Mouse (Mus musculus) 416B (cell line): ENCODE measurements around the gene B4galnt3.

Experiments
- DNase-seq: peaks from one replicate; pipeline ENCODE4 v3.0.0; 2011; ENCODE audit warnings: low read depth

The B4galnt3 gene

DNA sequence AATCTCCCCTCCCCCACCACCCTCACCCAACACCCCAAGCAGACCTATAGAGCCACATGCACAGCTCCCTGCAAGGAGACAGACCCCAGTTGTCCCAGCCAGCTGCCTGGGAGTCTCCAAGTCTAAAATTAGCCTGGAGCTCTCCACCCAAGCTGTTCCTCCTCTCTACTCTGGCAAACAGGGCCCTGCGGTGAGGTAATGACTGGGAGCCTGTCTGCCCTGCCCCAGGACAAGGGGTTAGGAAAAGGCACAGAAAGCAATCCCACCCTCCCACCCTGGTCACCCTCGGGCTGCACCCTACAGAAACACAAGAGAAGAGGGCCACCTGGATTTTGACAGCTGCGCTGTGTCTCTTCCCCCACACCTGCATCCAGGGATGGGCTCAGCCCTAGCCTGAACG lies 19.5 kb downstream of the B4galnt3 start:
- no peak for DNase-seq

DNA sequence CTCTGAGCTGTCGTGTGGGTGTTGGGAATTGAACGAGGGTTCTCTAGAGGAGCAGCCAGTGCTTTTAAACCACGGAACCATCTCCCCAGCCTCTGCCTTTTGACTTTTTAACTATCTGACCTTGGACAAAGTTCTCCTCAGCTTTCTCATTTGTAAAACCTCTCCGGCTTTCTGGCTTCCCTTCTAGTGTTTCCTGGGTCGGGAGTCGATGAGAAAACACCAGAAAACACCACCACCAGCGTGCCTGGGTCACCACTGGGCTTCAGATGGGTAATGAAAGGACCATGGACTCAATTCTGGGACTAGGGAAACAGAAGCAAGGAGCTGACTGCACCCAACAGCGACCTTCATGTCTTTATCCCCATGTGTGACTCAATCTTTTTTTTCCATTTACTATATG lies 20.2 kb downstream of the B4galnt3 start:
- no peak for DNase-seq

DNA sequence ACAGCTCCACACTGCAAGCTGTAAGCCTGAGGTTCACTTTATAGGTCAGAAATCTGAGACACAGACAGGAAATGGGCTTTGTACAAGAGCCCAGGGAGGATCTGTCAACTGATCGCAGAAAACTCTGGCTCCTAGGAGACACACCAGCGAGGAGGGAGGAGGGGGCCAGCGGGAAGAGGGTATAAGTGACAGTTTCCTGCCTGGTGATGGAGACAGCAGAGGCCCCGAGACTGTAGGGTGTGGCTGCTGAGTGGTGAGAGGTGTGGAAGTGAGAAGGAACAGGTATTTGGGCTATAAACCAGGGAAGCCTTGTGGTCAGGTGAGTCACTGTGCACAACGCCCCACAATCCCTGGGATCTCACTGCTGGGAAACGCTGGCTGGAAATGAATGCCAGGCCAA lies 30.2 kb downstream of the B4galnt3 start:
- peak; percentile 10 for DNase-seq

DNA sequence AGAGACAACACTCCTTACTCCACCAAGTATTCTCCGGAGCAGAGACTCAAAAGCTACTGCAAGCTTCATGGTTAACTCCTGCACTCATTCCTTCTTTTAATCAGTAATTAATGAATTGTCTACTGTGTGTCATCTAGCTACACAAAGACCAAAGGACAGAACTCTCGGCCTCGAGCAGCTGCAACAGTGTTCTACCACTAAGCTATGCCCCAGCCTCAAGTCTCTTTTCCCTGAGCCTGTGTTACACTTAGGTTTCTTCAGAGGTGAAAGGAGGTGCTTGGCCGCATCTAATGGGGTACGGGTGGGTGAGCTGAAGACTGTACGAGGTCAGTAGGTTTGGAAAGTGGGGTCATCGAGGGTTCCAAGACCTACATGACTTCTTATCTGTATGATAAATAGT lies 30.8 kb downstream of the B4galnt3 start:
- DNase-seq, result no peak

DNA sequence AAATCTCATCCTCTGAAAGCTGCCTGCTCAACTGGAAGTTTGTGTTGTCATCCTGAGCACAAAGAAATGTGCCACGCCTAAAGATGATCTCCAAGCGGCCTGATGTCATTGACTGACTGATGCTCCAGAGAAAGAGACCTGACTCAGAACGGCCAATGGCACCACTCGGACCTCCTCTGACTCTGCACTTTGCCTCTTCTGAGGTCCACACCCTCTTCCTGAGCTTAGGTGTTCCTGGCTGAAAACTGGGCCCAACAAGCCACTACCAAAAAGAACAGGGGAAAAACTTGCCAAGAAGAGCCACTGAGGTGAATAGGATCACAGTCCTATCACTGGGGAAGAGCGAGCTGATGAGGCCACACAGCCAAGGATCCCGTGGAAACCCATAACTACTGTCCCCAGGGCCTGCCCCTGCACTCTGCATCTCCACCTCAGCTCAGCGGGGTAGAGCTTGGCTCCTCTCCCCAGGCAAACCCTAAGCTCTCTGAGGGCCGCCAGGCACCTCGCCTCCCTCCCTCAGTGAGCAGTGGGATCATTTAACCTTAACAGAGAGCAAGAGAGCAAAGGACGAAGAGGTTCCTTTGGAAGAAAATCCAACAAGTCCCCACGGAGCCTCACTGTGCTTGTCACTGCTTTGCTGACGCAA lies 31.4 kb downstream of the B4galnt3 start:
- DNase-seq, result no peak

DNA sequence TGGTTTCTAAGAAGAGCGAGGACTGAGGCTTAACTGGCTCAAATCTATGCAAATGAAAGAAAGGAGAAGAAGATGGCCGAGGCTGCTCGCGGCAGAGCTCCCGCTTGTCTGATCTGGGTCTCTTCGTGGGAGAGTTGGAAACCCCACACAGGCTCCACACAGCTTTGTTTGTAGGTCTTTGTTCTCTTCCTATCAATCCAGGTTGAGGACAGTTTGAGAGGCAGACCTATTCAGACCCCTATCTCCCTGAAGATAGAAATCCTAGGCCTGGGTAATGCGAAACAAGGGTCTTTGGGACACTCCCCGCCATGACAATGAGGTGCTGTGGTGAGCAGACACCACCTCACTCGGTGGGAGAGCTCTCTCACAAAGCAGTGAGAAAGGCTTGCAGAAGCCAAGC lies 34.9 kb downstream of the B4galnt3 start:
- DNase-seq, result no peak

DNA sequence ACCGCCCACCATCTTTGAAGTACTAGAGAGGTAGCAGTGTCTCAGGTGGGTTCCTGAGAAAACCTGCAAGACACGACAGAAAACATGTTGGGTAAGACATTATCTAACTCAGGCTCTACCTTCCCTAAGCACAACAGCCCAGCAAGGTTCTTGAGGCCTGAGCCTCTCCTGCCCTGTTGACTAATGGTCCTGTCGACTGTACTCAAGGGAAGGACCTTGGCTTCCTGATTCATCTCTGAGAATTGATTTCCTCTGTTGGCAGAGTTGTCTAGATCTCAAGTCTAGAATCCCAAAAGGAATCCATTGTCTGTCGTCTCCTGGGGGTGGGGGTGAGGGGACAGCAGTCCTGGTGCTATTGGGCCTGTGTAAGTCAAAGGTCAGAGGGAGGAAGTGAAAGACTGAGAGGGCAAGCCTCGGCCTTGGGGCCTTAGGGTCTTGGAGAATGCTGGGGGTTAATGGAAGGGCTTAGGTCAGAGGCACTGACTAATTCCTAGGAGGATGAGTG lies 37.9 kb downstream of the B4galnt3 start:
- no peak for DNase-seq

DNA sequence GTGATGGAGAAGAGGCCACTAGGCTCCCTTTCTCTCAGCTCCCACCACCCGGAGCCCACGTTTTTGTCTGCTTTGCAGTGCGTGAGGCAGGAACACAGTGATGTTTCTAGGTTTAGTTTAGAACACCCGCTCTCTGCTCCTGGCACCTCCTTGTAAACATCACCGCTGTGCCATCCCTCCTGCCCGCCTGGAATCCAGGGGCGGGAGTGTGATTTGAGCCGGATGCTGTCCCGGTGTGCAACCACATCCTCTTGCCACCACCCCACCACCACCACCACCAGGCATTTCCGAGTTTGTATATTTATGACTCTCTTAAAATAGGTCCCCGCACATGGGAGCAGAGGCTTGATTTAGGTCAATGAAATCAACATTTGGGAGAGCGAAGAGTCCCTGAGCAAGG lies 38.7 kb downstream of the B4galnt3 start:
- no peak for DNase-seq

DNA sequence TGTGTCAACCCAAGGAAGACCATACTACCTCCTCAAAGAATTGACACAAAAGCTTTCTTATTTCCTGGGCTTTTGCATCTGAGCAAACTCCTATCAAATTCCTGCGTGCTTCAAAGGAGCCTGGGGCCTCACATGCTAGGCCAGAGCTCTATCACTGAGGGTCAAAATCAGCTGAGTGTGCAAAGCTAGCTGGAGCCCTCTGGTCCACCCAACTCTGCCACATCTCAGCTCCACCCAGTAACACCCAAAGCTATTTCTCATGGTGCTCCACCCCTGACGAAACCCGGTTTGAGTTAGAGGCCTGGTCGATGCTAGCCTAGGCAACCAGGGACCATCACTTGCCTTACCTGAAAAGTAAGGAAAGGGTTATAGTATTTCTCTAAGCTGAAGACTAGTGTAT lies 39.2 kb downstream of the B4galnt3 start:
- DNase-seq, result no peak

DNA sequence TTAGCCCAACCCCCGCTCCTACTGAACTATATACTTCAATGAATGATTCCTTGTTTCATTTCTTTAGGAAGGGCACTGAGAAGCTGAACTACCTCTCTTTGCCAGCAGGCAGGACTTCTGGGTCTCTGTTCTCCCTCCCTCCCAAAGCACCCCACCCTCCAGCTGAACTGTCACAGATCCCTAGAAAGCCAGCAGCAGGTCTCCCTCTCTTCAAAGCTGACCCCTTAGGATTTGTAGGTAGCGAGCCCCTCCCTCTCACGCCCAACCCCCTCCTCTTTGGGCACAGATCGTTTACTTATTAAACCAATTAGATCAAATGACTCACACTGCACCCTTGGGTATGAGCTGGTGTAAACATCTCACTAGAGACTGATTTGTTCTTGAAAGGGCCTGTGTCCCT lies 39.7 kb downstream of the B4galnt3 start:
- DNase-seq, result no peak

DNA sequence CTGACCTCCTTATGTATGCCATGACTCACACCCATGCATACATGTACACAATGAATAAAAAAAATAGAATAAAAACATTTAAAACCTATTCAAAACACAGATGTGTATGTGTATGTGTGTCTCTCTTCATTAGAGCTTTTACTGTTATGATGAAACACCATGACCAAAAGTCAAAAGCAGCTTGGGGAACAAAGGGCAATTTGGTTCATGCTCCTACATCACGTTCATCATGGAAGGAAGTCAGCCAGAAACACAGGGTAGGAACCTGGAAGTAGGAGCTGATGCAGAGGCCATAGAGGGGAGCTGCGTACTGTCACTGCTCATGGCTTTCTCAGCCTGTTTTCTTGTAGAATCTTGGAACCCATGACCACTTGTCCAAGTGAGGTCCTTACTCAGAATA lies 41.6 kb downstream of the B4galnt3 start:
- no peak for DNase-seq

DNA sequence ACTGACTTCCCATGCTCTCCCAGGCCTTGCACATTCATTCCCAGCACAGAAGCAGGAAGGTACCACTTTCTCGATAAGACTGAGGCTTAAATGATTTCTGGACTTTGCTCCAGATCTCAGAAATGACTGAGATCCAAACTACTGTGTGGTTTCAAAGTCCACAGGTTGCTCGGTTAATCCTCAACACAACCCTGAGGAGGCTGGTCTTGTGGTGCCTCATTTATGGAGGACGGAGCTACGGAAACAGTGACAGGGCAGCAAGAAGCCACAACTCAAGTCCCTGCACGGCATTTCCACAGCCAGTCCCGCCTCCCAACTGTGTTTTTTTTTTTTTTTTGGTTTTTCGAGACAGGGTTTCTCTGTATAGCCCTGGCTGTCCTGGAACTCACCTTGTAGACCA lies 43.3 kb downstream of the B4galnt3 start:
- no peak for DNase-seq

DNA sequence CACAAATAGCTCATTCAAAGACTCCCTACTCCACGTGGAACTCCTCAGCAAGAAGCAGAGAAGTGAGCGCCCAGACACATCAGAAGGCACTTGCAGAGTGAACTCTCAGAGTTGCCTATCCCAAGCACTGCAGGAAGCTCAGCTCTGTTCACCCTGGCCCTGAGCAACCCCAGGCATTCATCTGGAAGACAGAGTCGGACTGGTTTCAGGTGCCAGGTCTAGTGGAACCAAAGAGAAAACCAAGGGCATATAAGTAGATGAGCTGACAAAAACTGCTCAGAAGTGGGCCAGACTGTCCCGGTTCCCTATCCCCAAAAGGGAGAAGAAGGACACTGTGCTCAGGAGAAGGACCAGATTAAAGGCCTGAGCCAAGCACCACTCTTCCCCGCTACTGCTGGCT lies 44.5 kb downstream of the B4galnt3 start:
- no peak for DNase-seq

DNA sequence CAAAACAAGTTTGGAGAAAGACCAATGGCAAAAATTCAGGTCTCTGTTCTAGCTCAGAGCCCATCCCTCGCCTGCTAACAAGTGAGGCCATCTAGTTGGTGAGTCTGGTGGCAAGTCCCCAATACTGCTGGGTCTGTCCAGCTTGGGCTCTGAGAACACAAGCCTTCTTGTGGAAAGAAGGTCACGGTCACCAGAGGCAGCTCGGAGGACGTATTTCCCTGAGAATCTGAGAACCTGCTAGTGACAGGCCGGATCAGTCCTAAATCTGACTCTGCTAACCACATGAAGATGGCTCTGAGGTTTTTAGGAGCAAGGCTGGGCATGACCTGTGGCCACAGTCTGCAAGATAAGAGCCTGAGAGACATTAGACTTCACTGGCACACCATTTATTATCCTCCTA lies 47.7 kb downstream of the B4galnt3 start:
- no peak for DNase-seq

DNA sequence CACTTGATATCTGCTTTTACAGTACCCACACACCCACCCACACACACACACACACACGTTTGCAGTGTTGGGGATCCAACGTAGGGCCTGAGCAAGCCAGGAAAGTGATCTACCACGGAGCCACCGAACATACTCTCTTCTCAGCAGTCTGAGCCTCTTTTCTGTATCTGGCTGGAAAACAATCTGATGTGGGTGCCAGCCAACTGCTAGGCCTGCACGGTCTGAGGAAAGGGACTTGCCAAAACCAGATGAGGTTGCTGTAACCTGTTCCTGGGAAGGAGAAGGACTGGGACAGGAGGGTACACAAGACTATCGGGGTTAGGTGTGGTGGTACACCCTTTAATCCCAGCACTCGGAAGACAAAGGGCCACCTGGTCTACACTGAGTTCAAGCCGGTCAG lies 51.1 kb downstream of the B4galnt3 start:
- DNase-seq, result no peak

DNA sequence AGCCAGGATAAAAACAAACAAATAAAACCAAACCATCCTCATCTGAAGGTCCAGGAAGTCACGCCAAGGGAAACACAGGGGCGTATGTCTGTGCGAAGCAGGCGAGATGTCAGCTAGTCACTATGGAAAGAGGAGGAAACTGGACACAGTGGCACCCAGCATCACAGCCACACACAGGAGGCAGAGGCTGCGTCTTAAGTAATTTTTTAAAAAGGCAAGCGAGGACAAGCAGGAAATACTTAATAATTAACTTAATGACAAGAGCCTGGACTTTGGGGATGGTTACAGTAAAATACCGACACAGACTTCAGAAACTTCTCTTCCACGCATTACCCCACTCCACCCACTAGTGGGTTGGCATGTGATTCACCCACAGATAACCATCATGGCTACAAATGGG lies 51.8 kb downstream of the B4galnt3 start:
- DNase-seq, result no peak

DNA sequence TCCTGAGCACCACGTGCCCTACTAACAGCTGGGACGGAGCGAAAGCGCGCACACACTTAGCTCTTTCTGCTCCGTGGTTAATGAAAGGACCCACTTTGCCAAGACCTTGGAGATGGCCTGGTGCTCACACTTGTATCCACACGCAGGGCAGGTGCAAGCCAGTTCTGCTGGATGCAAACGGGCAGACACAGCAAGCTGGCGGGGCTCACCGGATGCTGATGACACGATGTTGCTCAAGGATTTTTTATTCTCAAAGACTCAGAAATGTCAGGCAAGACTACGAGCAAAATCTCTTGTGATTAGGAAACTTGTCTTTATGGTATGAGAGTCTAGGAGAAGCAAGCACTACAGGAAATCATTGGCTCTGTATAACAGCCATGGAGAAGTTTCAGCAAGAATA lies 52.9 kb downstream of the B4galnt3 start:
- no peak for DNase-seq

DNA sequence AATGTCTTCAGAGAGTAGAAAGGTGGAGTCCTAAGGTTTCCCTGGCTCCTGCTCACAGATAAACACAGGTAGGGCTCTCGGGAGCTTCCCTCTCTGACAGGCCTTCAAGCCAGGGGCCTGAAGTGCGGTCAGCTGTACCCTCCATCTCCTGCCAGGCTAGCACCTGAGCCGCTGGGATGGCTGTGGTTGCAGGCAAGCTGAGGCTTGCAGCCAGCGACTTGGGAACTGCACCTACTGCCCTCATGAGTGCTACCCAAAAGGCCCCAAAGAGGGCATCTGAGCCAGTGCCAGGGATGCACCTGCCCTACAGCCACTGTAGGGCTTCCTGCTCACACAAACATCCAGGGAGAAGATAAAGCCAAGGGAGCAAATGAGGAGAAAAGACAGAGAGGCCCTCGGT lies 53.9 kb downstream of the B4galnt3 start:
- DNase-seq, result no peak

DNA sequence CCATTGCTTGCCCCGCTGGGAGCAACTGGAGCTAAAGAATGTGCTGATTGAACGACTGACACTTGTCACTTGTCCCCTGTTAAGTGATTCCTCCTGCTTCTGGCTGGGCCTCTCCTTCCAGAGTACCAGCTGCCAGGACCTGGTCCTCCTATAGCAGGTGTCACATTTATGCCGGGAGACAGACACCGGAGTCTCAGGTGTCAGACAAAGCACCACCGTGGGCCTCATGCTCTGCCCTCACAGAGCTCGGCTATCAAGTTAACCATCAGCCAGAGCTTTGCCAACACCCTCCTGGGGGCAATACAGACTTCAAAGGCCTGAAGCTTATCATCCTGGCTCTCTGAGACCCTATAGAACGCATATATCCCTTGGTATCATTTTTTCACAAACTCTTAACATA lies 58.5 kb downstream of the B4galnt3 start:
- no peak for DNase-seq

DNA sequence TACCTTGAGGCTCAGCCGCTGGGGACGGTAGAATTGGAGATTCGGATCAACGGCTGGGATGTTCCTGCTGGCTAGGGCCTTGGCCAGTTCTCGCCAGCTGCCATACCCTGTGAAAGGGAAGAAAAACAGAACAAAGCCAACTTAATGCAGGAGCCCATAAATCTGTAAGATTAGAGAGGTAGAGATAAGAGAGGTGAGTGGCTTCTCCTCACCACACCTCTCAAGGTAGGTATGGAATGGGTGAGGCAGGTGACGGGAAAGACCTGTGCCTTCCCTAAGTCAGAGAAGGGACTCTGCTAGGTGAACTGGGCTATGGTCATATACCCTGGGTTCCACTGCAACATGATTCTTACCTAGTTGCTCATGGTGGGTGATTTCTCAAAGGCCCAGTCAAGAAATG lies 61.5 kb downstream of the B4galnt3 start:
- no peak for DNase-seq

DNA sequence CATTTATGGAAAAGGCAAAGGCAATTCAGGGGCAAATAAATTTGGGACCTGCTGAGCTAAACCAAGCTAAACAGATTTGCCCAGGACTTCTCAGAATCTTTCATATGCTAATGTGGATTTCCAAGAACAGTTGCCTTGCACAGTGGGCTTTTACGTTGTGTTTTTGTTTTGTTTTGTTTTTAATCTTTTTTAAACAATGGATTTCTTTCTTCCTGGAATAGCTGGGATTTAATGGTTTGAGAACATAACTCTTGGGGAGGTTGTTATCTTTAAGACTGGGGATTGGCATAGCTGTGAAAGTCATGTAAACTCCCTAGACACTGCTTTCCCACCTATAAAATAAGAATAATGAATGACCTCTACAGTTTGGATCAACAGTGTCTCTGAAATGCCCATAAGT lies 63.9 kb downstream of the B4galnt3 start:
- no peak for DNase-seq

DNA sequence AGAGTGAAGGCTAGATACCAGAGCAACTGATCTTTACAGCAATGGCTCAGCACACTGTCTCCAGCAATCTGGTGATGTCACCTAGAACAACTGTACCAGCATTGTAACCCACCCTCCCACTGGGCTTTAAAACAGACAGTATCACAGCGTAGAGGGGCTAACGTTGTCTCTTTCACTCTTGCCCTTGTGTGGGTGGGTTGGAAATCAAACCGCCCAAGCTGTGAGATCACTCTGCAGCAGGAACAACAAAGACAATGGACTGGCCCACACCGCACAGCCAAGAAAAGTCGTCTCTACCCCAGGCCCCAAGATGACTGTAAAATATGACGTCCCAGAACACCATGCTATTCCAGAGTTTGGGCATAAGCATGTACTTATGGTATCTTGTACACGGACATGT lies 64.6 kb downstream of the B4galnt3 start:
- no peak for DNase-seq

DNA sequence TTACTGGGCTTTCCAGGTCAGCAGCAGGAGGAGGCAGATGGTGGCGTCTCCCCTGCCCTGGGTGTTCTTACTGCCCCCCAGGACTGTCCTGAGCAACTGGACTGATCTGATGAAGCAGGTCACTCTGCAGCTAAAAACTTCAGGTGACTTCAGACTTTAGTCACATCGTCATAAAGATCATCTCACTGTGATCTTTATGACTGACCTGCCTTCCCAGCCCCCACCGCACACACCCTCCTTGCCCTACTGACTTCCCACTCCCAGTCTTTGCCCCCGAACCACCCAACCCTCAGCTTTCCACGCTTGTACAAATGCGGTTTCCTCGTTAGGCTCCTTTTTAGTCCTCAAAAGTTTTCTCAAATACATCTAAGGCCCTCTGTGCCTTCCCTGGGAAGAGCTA lies 67.3 kb downstream of the B4galnt3 start:
- no peak for DNase-seq

DNA sequence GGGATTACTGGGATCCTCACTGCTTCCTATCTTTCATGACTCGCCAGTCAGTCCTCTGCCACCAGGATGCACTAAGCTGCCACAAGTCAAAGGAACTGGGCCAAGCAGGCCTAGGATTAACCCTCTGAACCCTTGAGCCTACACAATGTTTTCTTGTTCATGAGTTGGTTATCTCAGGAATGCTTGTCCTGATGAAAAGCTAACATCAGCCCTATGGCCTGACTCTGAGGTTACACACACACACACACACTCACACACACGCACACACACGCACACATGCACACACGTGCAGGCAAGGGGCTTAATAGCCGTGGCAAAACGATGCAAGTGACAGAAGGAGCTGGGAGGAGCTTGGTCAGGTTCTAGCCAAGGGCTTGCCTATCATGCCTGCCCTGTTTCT lies 69.0 kb downstream of the B4galnt3 start:
- DNase-seq, result no peak

DNA sequence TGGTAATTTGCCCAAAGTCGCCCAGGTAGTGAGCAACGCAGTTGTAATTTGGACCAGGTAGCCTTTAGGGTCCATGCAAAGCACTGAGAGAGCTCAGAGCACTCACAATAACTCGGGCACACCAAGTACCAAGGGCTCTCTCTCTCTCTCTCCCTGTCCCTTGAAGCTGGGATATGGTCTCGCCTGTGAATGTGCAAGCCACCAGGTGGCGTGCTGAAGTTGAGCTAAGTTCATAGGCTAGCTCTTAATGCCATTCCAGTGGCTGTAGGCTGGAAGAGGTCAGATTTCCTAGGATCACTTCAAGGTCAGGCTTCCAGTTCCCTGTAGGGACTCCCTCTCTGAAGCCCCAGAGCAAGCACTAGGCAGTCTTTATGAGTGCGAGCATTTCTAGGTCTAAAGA lies 71.7 kb downstream of the B4galnt3 start:
- DNase-seq, result peak; percentile 70
